Mouse (Mus musculus) NIH3T3 (cell line): ENCODE data around the gene Zfp809.
"Not testable (repeated sequence)": the region's sequence is repeated elsewhere in the genome, so short reads cannot be mapped to it uniquely, and the experiment has no call there.

ENCODE experiments used
- DNase-seq: peaks from one replicate; pipeline ENCODE4 v3.0.0-alpha.2; 2012; ENCODE audit warnings: low read depth

Zfp809 gene

GRCm38 (mm10) chr9:22225581-22226388 is at the start of gene Zfp809:
Gene Zfp809, plus strand, starts transcription at chr9:22225714.
- DNase-seq, result peak; percentile 98

GRCm38 (mm10) chr9:22188025-22188611 is 37.4 kb upstream of the Zfp809 start, which contains the start of gene Zfp872:
Gene Zfp872, plus strand, starts transcription at chr9:22188090.
- DNase-seq, result no peak

- no peak for DNase-seq
Measured at GRCm38 (mm10) chr9:22196412-22196811, 29.1 kb upstream of the Zfp809 start.

DNA sequence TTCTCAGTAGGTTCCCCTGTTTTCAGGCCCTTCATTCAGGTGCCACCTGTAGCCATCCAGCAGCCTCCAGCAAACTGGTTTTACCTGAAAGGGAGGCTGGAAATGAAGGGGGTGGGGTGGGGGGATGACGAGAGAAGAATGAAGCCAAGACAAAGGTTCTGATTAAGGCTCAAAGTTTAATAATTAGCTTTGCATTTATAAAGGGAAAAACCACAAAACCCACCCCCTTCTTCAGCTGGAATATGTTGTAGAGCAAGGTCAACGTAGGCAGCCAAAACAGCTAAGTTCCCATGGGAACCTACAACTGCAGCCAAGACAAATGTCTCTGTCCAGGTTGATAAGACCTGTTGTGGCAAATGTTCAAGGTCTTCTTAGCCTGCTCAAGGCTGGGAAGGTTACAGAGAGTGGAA is 11.7 kb upstream of the Zfp809 start:
- no peak for DNase-seq

DNA sequence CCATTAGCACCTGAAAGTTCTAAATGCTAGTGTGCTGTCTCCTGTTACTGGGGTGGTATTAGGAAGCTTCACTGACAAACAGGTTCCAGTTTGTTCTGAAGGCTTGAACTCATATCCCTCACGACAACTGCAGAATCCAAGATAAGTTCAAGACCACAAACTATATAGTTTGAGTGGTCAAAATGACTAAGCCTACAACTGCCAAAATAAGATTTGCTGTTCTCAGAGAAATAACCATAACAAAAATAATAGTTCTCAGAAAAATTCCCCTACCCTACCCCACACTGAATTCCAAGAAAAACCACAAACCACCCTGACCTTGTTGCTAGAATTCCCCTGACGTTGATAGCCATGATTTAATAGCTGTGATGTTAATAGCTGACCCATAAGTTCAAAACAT is 11.0 kb upstream of the Zfp809 start:
- no peak for DNase-seq

- no peak for DNase-seq
Measured at GRCm38 (mm10) chr9:22216705-22217104, 8.8 kb upstream of the Zfp809 start.

DNA sequence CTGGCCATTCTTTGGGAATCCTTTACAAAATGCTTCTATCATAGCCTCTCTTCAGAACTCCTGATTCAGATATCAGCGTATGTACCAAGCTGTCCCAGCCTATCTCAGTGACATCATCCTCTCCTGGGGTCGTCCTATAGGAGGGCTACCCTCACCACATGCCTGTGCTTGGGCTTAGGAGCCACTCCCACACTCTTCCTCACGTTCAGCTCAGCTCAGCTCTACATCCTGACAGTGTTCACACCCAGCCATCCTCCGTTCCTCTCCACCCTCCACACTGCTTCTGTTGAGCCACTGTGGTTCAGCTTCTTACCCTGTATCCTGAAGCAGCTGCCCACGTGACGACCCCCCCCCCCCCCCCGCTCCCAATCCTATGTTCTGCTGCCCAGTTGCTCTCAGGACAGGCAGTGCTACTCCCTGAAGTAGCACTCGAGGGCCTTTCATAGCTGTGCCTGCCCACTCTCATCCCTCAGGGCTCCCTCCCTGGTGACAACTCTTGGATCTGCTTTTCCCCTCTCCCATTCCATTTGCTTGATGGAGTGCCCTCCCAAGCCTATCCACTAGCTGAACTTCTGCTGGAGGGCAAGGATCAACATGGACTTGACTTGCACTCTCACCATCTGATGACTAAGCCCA is 7.5 kb upstream of the Zfp809 start:
- no peak for DNase-seq

DNA sequence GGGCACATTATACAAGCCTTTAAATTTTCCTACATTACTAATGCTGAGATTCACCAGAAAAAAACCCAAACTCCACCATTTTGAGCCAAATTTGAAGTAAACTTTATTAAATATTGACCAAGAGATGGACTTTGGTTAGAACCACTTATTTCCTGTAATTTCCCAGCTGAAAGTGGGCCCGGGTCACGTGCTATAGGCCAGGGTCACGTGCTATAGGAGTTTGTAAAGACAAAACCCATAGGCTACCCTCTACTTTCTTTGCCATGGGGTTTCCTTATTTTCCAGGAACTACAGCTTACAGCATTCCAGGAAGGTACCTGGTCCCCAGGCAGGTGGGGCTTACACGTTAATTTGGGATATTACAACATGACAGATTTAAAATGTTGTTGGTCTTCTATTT is 1.4 kb upstream of the Zfp809 start:
- no peak for DNase-seq

GRCm38 (mm10) chr9:22224536-22225503 is 694 bp upstream of the Zfp809 start:
- DNase-seq, result peak; percentile 72

GRCm38 (mm10) chr9:22226389-22226673 is 817 bp downstream of the Zfp809 start:
- DNase-seq, result not testable (repeated sequence)

GRCm38 (mm10) chr9:22226846-22227245 is 1.3 kb downstream of the Zfp809 start:
- peak; percentile 7 for DNase-seq

GRCm38 (mm10) chr9:22229386-22230026 is 4.0 kb downstream of the Zfp809 start:
- no peak for DNase-seq

DNA sequence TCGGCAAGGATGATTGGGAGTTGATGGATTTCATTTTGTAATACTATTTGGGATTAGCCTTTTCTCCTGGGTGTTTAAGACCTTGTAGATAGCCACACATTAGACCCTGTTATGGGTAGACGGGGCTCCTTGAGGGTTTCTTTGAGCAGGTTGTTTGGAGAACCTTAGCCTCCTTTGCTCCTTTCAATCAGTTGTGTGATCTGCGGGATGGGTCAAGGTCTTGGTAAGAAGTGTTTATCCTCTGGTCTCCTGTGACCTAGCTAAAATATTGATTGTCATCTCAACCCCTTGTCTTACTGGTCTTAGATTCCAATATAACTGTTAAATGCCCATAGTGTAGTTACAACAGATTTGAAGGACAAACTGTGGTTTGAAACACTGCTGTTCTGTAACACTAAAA is 4.5 kb downstream of the Zfp809 start:
- DNase-seq, result no peak

- no peak for DNase-seq
Measured at GRCm38 (mm10) chr9:22230556-22230955, 5.0 kb downstream of the Zfp809 start.

DNA sequence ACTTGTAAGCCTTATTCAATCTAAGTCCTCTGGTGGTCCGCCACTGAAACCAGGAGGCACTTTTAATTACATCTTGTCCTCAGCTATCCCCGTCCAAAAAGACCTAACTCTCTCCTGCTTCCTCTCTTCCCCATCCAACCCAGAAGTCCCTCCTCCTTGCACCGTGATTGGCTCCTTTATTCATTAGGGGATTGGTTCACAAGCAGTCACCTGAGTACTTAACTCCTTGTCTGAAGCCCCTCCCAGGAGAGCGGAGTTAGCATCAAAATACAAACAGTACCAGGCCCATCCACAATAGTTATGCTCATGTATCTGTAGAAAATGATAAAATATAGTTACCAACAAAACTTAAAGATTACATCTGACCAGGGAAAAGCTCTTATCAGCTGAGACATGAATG is 14.5 kb downstream of the Zfp809 start:
- no peak for DNase-seq

DNA sequence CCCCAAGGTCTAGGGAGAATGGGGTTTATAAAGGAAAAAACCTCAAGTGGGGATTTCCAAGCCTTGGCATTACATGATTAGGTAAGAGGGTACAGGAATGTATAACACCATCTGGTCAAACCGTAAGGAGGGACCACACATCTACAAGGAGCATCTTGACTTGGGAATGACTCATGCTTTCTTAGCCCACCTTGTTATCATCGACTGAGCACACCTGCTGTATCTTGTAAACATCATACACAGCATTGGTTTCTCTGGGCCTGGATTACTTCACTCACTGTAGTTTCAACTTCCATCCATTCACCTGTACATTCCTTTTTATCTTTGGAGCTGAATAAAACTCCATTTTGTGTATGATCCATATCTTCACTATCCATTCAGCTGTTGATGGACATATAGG is 18.7 kb downstream of the Zfp809 start:
- DNase-seq, result no peak

DNA sequence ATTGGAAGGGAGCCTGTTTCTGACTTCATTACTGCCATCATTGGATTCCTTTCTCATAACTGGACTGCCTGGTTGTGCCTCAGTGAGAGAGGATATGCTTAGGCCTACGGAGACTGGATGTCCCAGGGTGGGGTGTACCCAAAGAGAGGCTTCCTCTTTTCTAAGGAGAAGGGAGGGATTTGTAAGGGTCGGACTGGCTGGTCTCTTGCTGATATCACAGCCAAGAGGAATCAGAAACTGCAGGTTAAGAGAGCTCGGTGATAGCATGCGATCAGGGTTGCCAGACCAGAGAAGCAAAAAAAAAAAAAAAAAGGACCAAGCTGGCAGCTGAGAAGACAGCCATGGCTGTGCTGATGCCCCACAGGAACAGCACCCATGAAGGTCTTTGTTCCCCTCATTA is 31.1 kb downstream of the Zfp809 start:
- DNase-seq, result no peak

DNA sequence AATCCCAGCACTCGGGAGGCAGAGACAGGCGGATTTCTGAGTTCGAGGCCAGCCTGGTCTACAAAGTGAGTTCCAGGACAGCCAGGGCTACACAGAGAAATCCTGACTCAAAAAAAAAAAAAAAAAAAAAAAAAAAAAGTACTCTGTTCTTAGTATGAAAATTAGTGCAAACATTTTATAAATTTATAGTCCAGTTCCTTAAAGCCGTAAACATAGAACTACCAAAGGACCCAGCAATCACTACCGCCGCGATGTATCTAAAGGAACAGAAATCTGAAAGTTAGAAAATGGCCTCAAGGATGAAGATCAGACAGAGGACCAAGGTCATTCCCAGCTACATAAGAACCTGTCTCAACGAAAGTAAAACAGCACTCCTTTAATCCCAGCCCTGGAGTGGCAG is 33.3 kb downstream of the Zfp809 start:
- DNase-seq, result no peak

DNA sequence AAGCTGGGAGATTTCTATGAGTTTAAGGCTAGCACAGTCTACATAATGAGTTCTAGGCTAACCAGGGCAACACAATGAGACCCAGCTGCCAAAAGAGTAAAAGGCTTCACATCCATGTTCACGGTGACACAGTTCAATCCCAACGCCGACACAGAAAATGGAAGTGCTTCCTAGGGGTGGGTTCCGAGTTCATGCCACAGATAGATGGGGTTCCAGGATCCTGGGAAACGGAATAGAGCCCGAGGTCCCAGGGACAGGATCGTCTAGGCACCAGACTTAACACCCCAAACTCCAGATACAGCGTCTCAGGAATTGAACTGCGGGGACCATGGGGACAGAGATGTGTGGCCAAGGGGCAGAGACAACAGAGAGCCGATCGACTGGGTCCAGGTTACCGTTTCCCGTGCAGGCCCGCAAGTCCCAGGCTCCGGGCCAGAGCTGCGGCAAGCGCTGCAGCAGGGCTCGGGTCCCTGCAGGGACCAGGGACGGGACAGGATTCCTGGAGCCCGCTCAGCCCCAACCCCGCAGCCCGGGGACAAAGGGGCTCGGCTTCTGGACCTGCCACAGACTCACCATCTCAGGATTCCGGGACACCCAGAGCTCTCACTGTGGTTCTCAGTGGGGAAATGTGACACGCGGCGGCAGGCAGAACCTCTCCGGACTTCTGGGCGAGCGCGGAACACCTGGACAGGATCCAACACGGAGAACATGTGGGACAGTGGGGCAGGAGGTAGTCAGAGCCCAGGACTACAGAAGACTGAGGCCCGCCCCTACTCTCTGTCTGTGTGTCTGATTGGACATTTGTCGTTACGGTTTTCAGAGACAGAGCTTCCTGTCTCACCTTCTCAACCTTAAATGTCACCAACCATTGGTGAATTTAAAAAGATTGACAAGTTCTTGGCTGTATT is 33.9 kb downstream of the Zfp809 start, which contains the start of gene Zfp599:
Zfp599 (minus strand) TSS at position 712 of the 908 bp plus-strand sequence.
- peak; percentile 75 for DNase-seq

DNA sequence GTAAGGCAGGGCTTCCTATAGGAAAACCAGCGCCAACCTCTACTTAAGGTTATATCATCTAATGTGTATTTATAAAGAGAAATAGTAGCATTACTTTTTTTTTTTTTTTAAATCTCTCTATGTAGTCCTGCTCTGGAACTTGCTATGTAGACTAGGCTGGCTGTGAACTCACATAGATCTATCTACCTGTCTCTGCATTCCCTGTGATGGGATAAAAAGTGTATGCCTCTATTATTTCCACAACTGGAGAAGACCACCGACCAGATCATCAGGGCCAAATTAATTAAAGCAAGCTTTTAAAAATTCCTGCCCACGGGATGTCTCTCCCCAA is 34.5 kb downstream of the Zfp809 start:
- no peak for DNase-seq

DNA sequence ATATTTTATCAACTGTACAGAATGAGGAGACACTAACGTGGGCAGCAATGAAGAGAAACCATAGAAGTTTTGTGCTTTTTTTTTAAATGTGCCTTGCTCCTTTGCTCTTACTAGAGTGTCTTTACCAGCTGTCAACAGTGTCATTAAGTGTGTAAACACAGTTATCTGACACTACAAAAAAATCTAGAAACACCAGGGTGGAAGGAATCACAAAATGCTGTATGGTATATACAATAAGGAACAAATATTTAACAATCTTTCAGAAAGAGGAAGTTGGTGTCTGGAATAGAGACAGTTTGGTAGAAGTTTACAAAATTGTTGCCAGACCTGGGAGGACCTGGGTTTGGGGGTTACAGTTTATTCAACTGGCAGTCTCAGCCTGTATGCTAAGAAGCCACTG is 36.1 kb downstream of the Zfp809 start:
- DNase-seq, result no peak
